Mouse (Mus musculus): ENCODE results near the gene Olfr305. TPM values are rescaled to one million over a fixed set of nuclear protein-coding genes. Genes with fewer than 3 reads are reported as not detected.

Gene Olfr305
- polyA plus RNA-seq, 1 experiment from 2014 or later = not detected

- Histone ChIP-seq H3K4me1 (ENCODE audit: control insufficient read depth, insufficient read depth, low read length) (no peaks in the 10 kb centered on the region), H3K4me3 (ENCODE audit: low read depth, low read length) (no peak within 1 kb of the TSS), H3K27me3 (ENCODE audit: control insufficient read depth, insufficient read depth, low read length) (no peaks in the 10 kb centered on the region), H3K4me2 (no peak within 1 kb of the TSS), H3K27ac (ENCODE audit: low read depth, low read length) (no peak within 1 kb of the TSS), H3K9me3 (ENCODE audit: control insufficient read depth, low read length) (no peaks in the 10 kb centered on the region), H3K36me3 (ENCODE audit: control insufficient read depth, insufficient read depth, low read length) (no peaks in the 10 kb centered on the region), H3K9ac (ENCODE audit: low read length) (no peak within 1 kb of the TSS)
- no peak for ATAC-seq (ENCODE audit: low FRiP score)
- no peak for DNase-seq (ENCODE audit: low spot score, missing footprints)
Measured at GRCm38 (mm10) chr7:86325530-86325929, 41.2 kb downstream of the Olfr305 start, which contains the start of gene Olfr308. Gene Olfr308, minus strand, starts transcription at chr7:86325630.

- no peaks in the 10 kb centered on the region for H3K9me3 ChIP-seq (ENCODE audit: control insufficient read depth, low read length)
- no peak for ATAC-seq (ENCODE audit: low FRiP score)
- no peaks in the 10 kb centered on the region for H3K4me1 ChIP-seq (ENCODE audit: control insufficient read depth, insufficient read depth, low read length)
- no peak overlapping the region for H3K4me3 ChIP-seq (ENCODE audit: low read depth, low read length)
- DNase-seq (ENCODE audit: low spot score, missing footprints) = no peak
- H3K36me3 ChIP-seq (ENCODE audit: control insufficient read depth, insufficient read depth, low read length) = no peaks in the 10 kb centered on the region
- no peaks in the 10 kb centered on the region for H3K27me3 ChIP-seq (ENCODE audit: control insufficient read depth, insufficient read depth, low read length)
- H3K27ac ChIP-seq (ENCODE audit: low read depth, low read length) = no peak overlapping the region
- H3K9ac ChIP-seq (ENCODE audit: low read length) = no peak overlapping the region
- 92% methylated on average over 2 of the region's 2 CpGs for WGBS
- no peak overlapping the region for H3K4me2 ChIP-seq
Measured at GRCm38 (mm10) chr7:86321323-86321722, 45.4 kb downstream of the Olfr305 start.

GRCm38 (mm10) chr7:86313608-86314007, 53.1 kb downstream of the Olfr305 start, which contains the start of gene Olfr309:
Gene Olfr309, minus strand, starts transcription at chr7:86313708.
- WGBS = 74% methylated on average over 2 of the region's 2 CpGs
- H3K36me3 ChIP-seq (ENCODE audit: control insufficient read depth, insufficient read depth, low read length) = no peaks in the 10 kb centered on the region
- no peak within 1 kb of the TSS for H3K4me2 ChIP-seq
- no peak within 1 kb of the TSS for H3K9ac ChIP-seq (ENCODE audit: low read length)
- no peaks in the 10 kb centered on the region for H3K27me3 ChIP-seq (ENCODE audit: control insufficient read depth, insufficient read depth, low read length)
- H3K27ac ChIP-seq (ENCODE audit: low read depth, low read length) = no peak within 1 kb of the TSS
- H3K9me3 ChIP-seq (ENCODE audit: control insufficient read depth, low read length) = no peaks in the 10 kb centered on the region
- no peak within 1 kb of the TSS for H3K4me3 ChIP-seq (ENCODE audit: low read depth, low read length)
- ATAC-seq (ENCODE audit: low FRiP score) (no peak), DNase-seq (ENCODE audit: low spot score, missing footprints) (no peak)
- no peaks in the 10 kb centered on the region for H3K4me1 ChIP-seq (ENCODE audit: control insufficient read depth, insufficient read depth, low read length)

Other genes with a start within 250 kb of the Olfr305 start
- gene Vmn2r75, start 195.2 kb downstream of the Olfr305 start, polyA plus RNA-seq (2014; fragmentation: Nextera tagmentation; extraction: Ambion mirVana) = not detected in 2 replicates
- gene Vmn2r76, start 120.6 kb downstream of the Olfr305 start, polyA plus RNA-seq (2014; fragmentation: Nextera tagmentation; extraction: Ambion mirVana) = not detected in 2 replicates
- not detected in 2 replicates for gene Olfr310, start 89.8 kb downstream of the Olfr305 start, polyA plus RNA-seq (2014; fragmentation: Nextera tagmentation; extraction: Ambion mirVana)
- gene Olfr309, start 53.2 kb downstream of the Olfr305 start, polyA plus RNA-seq (2014; fragmentation: Nextera tagmentation; extraction: Ambion mirVana) = not detected in 2 replicates
- not detected in 2 replicates for gene Olfr308, start 41.3 kb downstream of the Olfr305 start, polyA plus RNA-seq (2014; fragmentation: Nextera tagmentation; extraction: Ambion mirVana)
- not detected in 2 replicates for gene Olfr307, start 29.3 kb downstream of the Olfr305 start, polyA plus RNA-seq (2014; fragmentation: Nextera tagmentation; extraction: Ambion mirVana)
- not detected in 2 replicates for gene Olfr304, start 19.7 kb upstream of the Olfr305 start, polyA plus RNA-seq (2014; fragmentation: Nextera tagmentation; extraction: Ambion mirVana)
- not detected in 2 replicates for gene Olfr303, start 30.9 kb upstream of the Olfr305 start, polyA plus RNA-seq (2014; fragmentation: Nextera tagmentation; extraction: Ambion mirVana)
- not detected in 2 replicates for gene Olfr301, start 36.9 kb upstream of the Olfr305 start, polyA plus RNA-seq (2014; fragmentation: Nextera tagmentation; extraction: Ambion mirVana)
- gene Olfr299, start 93.0 kb upstream of the Olfr305 start, polyA plus RNA-seq (2014; fragmentation: Nextera tagmentation; extraction: Ambion mirVana) = not detected in 2 replicates
- gene Olfr298, start 125.6 kb upstream of the Olfr305 start, polyA plus RNA-seq (2014; fragmentation: Nextera tagmentation; extraction: Ambion mirVana) = not detected in 2 replicates
- gene Olfr297, start 153.0 kb upstream of the Olfr305 start, polyA plus RNA-seq (2014; fragmentation: Nextera tagmentation; extraction: Ambion mirVana) = not detected in 2 replicates
- not detected in 2 replicates for gene Olfr295, start 216.9 kb upstream of the Olfr305 start, polyA plus RNA-seq (2014; fragmentation: Nextera tagmentation; extraction: Ambion mirVana)
- gene Olfr294, start 249.7 kb upstream of the Olfr305 start, polyA plus RNA-seq (2014; fragmentation: Nextera tagmentation; extraction: Ambion mirVana) = not detected in 2 replicates